Mouse (Mus musculus) liver, embryonic 14.5 days (tissue): ENCODE measurements at regions not wholly inside any gene's neighbourhood (a gene's known extent, or its start where the extent isn't known, plus 50 kb on each side); places are given as distances from the start of the nearest gene placed in this dataset.
A peak's percentile ranks its signal among the peaks of the same experiment; 100 is the strongest.

ENCODE experiments used
- ATAC-seq: fragments of 200-750 bp; cut with Nextera tagmentation; 2 replicates; pipeline ENCODE4 v1.8.0; 2017; ENCODE audit warnings: moderate number of reproducible peaks, mild to moderate bottlenecking, moderate library complexity; ENCODE audit not compliant: insufficient read depth
- DNase-seq, 3 experiments: peaks; one replicate each; pipeline ENCODE4 v3.0.0-alpha.2; 2012 to 2013; ENCODE audit warnings: low read depth in 3 of 3, low spot score in 3 of 3
- H3K27ac ChIP-seq: fragments of 300-500 bp; sonication (generic); 2 replicates; pipeline ENCODE4 v1.5.1; 2014; ENCODE audit warnings: moderate library complexity, mild to moderate bottlenecking, control low read depth, inconsistent platforms
- H3K27me3 ChIP-seq: fragments of 300-500 bp; sonication (generic); 2 replicates; pipeline ENCODE4 v1.6.1; 2014; ENCODE audit warnings: mild to moderate bottlenecking, low read length, moderate library complexity; ENCODE audit not compliant: control insufficient read depth, insufficient read depth
- H3K36me3 ChIP-seq: fragments of 300-500 bp; sonication (generic); replicated peaks from 2 replicates; pipeline ENCODE4 v1.6.1; 2014; ENCODE audit warnings: low read depth; ENCODE audit not compliant: control insufficient read depth, insufficient read depth
- H3K4me1 ChIP-seq, 2 experiments: fragments of 200-500 bp in 1 of 2; fragments of 300-500 bp in 1 of 2; sonication (generic) in 1 of 2; replicated peaks; 2 replicates each; pipeline ENCODE4 v1.6.1; 2012 to 2014; ENCODE audit warnings: antibody characterized with exemption in 1 of 2, inconsistent platforms in 1 of 2, low read length in 1 of 2; ENCODE audit not compliant: control insufficient read depth in 2 of 2, insufficient read depth in 2 of 2
- H3K4me2 ChIP-seq: fragments of 300-500 bp; sonication (generic); 2 replicates; pipeline ENCODE4 v1.6.1; 2014; ENCODE audit warnings: low read depth, mild to moderate bottlenecking, control low read depth, moderate library complexity
- H3K4me3 ChIP-seq, 2 experiments: fragments of 200-500 bp in 1 of 2; fragments of 300-500 bp in 1 of 2; sonication (generic) in 1 of 2; 2 replicates each; pipeline ENCODE4 v1.5.1; 2012 to 2014; ENCODE audit warnings: low read depth in 2 of 2, low read length in 2 of 2, mild to moderate bottlenecking in 2 of 2, control low read depth in 1 of 2, inconsistent platforms in 1 of 2, moderate library complexity in 1 of 2; ENCODE audit not compliant: insufficient read depth in 1 of 2
- H3K9ac ChIP-seq: fragments of 300-500 bp; sonication (generic); replicated peaks from 2 replicates; pipeline ENCODE4 v1.6.1; 2014; ENCODE audit warnings: mild to moderate bottlenecking, control low read depth, moderate library complexity
- H3K9me3 ChIP-seq: fragments of 300-500 bp; sonication (generic); 2 replicates; pipeline ENCODE4 v1.6.1; 2016; ENCODE audit warnings: low read length, mixed read lengths; ENCODE audit not compliant: control insufficient read depth
- CTCF ChIP-seq: IDR thresholded peaks from 2 replicates; pipeline ENCODE4 v1.5.1; 2016; ENCODE audit warnings: antibody characterized with exemption, low read depth, control low read depth
- EP300 ChIP-seq: IDR thresholded peaks from 2 replicates; pipeline ENCODE4 v1.6.1; 2016; ENCODE audit warnings: antibody characterized with exemption, low read depth
- WGBS: fragments of 180-500 bp; shearing (Covaris S2); extraction: QIAGEN DNeasy Blood & Tissue Kit; methylation state at CpG from one replicate; pipeline ENCODE4 v1.1.7; 2014; ENCODE audit not compliant: insufficient replicate concordance; 5-methylcytosine and 5-hydroxymethylcytosine counted together

GRCm38 (mm10) chr15:62144776-62145564 is 1222.2 kb upstream of the A1bg start:
- no peak overlapping the region for H3K9ac ChIP-seq
- H3K27me3 ChIP-seq: no peaks in the 10 kb centered on the region
- no peaks in the 10 kb centered on the region for H3K9me3 ChIP-seq
- ATAC-seq (no peak), DNase-seq (no peak)
- TF ChIP-seq CTCF (no peak), EP300 (no peak)
- no peaks in the 10 kb centered on the region for H3K36me3 ChIP-seq
- 75% methylated on average over 10 of the region's 10 CpGs for WGBS
- no peak overlapping the region for H3K4me2 ChIP-seq
- no peak overlapping the region for H3K4me3 ChIP-seq
- H3K27ac ChIP-seq: no peak overlapping the region
- H3K4me1 ChIP-seq: peaks cover 24 to 33% of the 10 kb centered on the region in 2 experiments

GRCm38 (mm10) chr15:62139859-62140258 is 1217.0 kb upstream of the A1bg start:
- Histone ChIP-seq H3K4me1 (peaks cover 6 to 23% of the 10 kb centered on the region in 2 experiments), H3K36me3 (no peaks in the 10 kb centered on the region), H3K9ac (no peak overlapping the region), H3K9me3 (no peaks in the 10 kb centered on the region), H3K4me3 (no peak overlapping the region), H3K4me2 (no peak overlapping the region), H3K27ac (no peak overlapping the region), H3K27me3 (no peaks in the 10 kb centered on the region)
- no peak for DNase-seq
- no peak for TF ChIP-seq CTCF
- no peak for TF ChIP-seq EP300
- WGBS: 73% methylated on average over 4 of the region's 4 CpGs
- no peak for ATAC-seq

- DNase-seq: no peak
- Histone ChIP-seq H3K9ac (no peak overlapping the region), H3K4me3 (no peak overlapping the region), H3K36me3 (no peaks in the 10 kb centered on the region), H3K4me1 (peaks cover 8 to 26% of the 10 kb centered on the region in 2 experiments), H3K27me3 (no peaks in the 10 kb centered on the region), H3K4me2 (no peak overlapping the region), H3K9me3 (no peaks in the 10 kb centered on the region), H3K27ac (no peak overlapping the region)
- no peak for ATAC-seq
- WGBS: 68% methylated on average over 5 of the region's 5 CpGs
- TF ChIP-seq CTCF: no peak
- no peak for TF ChIP-seq EP300
Measured at GRCm38 (mm10) chr15:62139192-62139591, 1216.4 kb upstream of the A1bg start.

GRCm38 (mm10) chr15:62138701-62139100 is 1215.9 kb upstream of the A1bg start:
- no peak overlapping the region for H3K4me3 ChIP-seq
- H3K27me3 ChIP-seq: no peaks in the 10 kb centered on the region
- no peak for ATAC-seq
- no peak for DNase-seq
- WGBS: 79% methylated on average over 6 of the region's 6 CpGs
- H3K4me2 ChIP-seq: no peak overlapping the region
- H3K4me1 ChIP-seq: peaks cover 11 to 30% of the 10 kb centered on the region in 2 experiments
- no peak overlapping the region for H3K9ac ChIP-seq
- H3K27ac ChIP-seq: no peak overlapping the region
- no peak for TF ChIP-seq EP300
- no peak for TF ChIP-seq CTCF
- no peaks in the 10 kb centered on the region for H3K36me3 ChIP-seq
- H3K9me3 ChIP-seq: no peaks in the 10 kb centered on the region

- Histone ChIP-seq H3K9ac (no peak overlapping the region), H3K9me3 (no peaks in the 10 kb centered on the region), H3K4me1 (peaks cover 11 to 44% of the 10 kb centered on the region in 2 experiments), H3K27me3 (no peaks in the 10 kb centered on the region), H3K4me3 (no peak overlapping the region), H3K27ac (no peak overlapping the region), H3K4me2 (no peak overlapping the region), H3K36me3 (no peaks in the 10 kb centered on the region)
- TF ChIP-seq CTCF: no peak
- no peak for TF ChIP-seq EP300
- peak; percentile 49; the same call in 1 of the 2 replicates for ATAC-seq
- DNase-seq: no peak
- WGBS: 64% methylated on average over 14 of the region's 14 CpGs
Measured at GRCm38 (mm10) chr15:62136932-62137594, 1214.3 kb upstream of the A1bg start.
